Mouse (Mus musculus) forebrain, postnatal 0 days (tissue): Measurements from ENCODE around the gene Olfr366. TPM values are rescaled to one million over a fixed set of nuclear protein-coding genes. Genes with fewer than 3 reads are reported as not detected.
"Not testable (repeated sequence)": the region's sequence is repeated elsewhere in the genome, so short reads cannot be mapped to it uniquely, and the experiment has no call there.

Experiments used
- ATAC-seq: fragments of 200-750 bp; cut with Nextera tagmentation; 2 replicates; pipeline ENCODE4 v1.8.0; 2017; ENCODE audit warnings: mild to moderate bottlenecking, moderate library complexity
- DNase-seq: peaks from one replicate; pipeline ENCODE4 v3.0.0-alpha.2; 2015
- H3K27ac ChIP-seq: fragments of 300-500 bp; sonication (generic); 2 replicates; pipeline ENCODE4 v1.5.1; 2014; ENCODE audit warnings: low read depth, mild to moderate bottlenecking, antibody characterized with exemption, low read length, moderate library complexity, mixed read lengths
- H3K27me3 ChIP-seq: fragments of 300-500 bp; sonication (generic); 2 replicates; pipeline ENCODE4 v1.6.1; 2014; ENCODE audit warnings: mild to moderate bottlenecking, low read length, mixed read lengths; ENCODE audit not compliant: insufficient read depth
- H3K36me3 ChIP-seq: fragments of 300-500 bp; sonication (generic); 2 replicates; pipeline ENCODE4 v1.6.1; 2014; ENCODE audit warnings: mild to moderate bottlenecking, moderate library complexity; ENCODE audit not compliant: insufficient read depth
- H3K4me1 ChIP-seq: fragments of 300-500 bp; sonication (generic); 2 replicates; pipeline ENCODE4 v1.6.1; 2014; ENCODE audit warnings: antibody characterized with exemption; ENCODE audit not compliant: insufficient read depth
- H3K4me2 ChIP-seq: fragments of 300-500 bp; sonication (generic); 2 replicates; pipeline ENCODE4 v1.6.1; 2014; ENCODE audit warnings: low read depth, mild to moderate bottlenecking, moderate library complexity
- H3K4me3 ChIP-seq: fragments of 300-500 bp; sonication (generic); 2 replicates; pipeline ENCODE4 v1.5.1; 2014; ENCODE audit warnings: low read depth, low read length, mixed read lengths
- H3K9ac ChIP-seq: fragments of 300-500 bp; sonication (generic); 2 replicates; pipeline ENCODE4 v1.6.1; 2014; ENCODE audit warnings: mild to moderate bottlenecking
- H3K9me3 ChIP-seq: fragments of 300-500 bp; sonication (generic); 2 replicates; pipeline ENCODE4 v1.6.1; 2016; ENCODE audit warnings: low read length
- CTCF ChIP-seq: sonication (generic); IDR thresholded peaks from 2 replicates; pipeline ENCODE4 v1.5.1; 2016; ENCODE audit warnings: antibody characterized with exemption, control low read depth, low read depth
- WGBS: fragments of 180-500 bp; shearing (Covaris S2); extraction: QIAGEN DNeasy Blood & Tissue Kit; methylation state at CpG from one replicate; pipeline ENCODE4 v1.1.7; 2014; 5-methylcytosine and 5-hydroxymethylcytosine counted together
- polyA plus RNA-seq: library from polyadenylated mRNA; unstranded; fragments of >200 nt; fragmentation: Nextera tagmentation; extraction: Ambion mirVana; gene quantifications from 2 replicates; pipeline ENCODE4 v1.2.1, GENCODE M21; 2015
- total RNA-seq: library from RNA; depleted of rRNA; stranded (reverse); fragments of >200 nt; gene quantifications from 2 replicates; pipeline ENCODE4 v1.2.3, GENCODE M21; 2014; rRNA removed

Olfr366 gene
- not detected in 2 replicates for total RNA-seq
- polyA plus RNA-seq = not detected in 2 replicates

DNA sequence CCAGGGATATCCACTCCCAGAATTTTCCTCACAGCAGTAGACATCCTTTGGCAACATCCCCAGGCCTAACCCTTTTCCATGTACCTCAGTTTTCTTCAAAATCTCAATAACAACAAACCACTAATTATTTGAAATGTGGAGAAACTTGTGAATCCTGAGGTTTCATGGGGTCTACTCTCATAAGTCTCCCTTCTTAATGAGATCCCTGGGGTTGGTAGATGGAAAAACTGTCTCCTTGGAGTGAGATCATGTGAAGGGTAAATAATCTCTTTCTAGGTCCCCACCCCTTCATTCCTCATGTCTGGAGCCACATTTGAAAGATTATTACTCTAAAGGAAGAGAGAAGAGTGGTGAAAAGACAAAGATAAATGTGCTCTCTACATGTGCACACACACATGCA is at the start of gene Olfr366:
Gene Olfr366, plus strand, starts transcription at position 301 of the 400 bp plus-strand sequence.
- Histone ChIP-seq H3K27me3 (no peaks in the 10 kb centered on the region), H3K4me2 (no peak within 1 kb of the TSS), H3K27ac (no peak within 1 kb of the TSS), H3K4me1 (no peaks in the 10 kb centered on the region), H3K9me3 (no peaks in the 10 kb centered on the region), H3K4me3 (no peak within 1 kb of the TSS), H3K9ac (no peak within 1 kb of the TSS), H3K36me3 (no peaks in the 10 kb centered on the region)
- DNase-seq = no peak
- TF ChIP-seq CTCF = no peak
- ATAC-seq = no peak

DNA sequence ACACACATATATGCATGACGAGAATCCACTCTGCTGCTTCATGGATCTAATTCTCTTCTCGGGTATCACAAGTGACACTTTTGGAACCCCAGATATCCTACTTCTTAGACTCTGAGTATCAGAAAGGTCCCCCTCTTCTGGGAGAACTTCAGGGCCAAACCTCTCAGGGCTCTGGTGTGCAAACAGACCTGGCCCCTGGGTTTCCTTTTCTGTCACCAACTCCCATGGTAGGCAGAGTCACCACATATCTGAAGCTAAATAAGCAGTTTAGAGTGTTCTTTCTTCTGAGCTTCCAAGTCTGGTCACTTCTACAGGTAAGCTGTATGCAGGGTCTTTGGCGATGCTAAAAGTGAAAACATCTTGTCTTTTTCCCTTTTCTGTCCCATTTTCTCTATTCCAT is 23.5 kb upstream of the Olfr366 start, which contains the start of gene Olfr365:
Gene Olfr365, plus strand, starts transcription at position 301 of the 400 bp plus-strand sequence.
- DNase-seq (no peak), ATAC-seq (no peak)
- TF ChIP-seq CTCF = no peak
- H3K4me3 ChIP-seq = no peak within 1 kb of the TSS
- no peaks in the 10 kb centered on the region for H3K27me3 ChIP-seq
- H3K27ac ChIP-seq = no peak within 1 kb of the TSS
- 83% methylated on average over 3 of the region's 3 CpGs for WGBS
- no peak within 1 kb of the TSS for H3K4me2 ChIP-seq
- H3K9ac ChIP-seq = no peak within 1 kb of the TSS
- no peaks in the 10 kb centered on the region for H3K36me3 ChIP-seq
- no peaks in the 10 kb centered on the region for H3K4me1 ChIP-seq
- peaks cover 5% of the 10 kb centered on the region; the same call in 1 of the 2 replicates for H3K9me3 ChIP-seq

- not testable (repeated sequence) for H3K36me3 ChIP-seq, H3K27ac ChIP-seq, H3K9me3 ChIP-seq, H3K4me3 ChIP-seq, H3K4me2 ChIP-seq, H3K9ac ChIP-seq, ATAC-seq, H3K27me3 ChIP-seq, H3K4me1 ChIP-seq, DNase-seq
- WGBS = 80% methylated on average over 7 of the region's 7 CpGs
These were observed 50.4 kb downstream of the Olfr366 start for GRCm38 (mm10) chr2:37261781-37262180.

Other genes starting within 250 kb of the Olfr366 start
- gene Olfr357, start 217.7 kb upstream of the Olfr366 start, total RNA-seq = not detected in 2 replicates
- not detected in 2 replicates for gene Olfr357, start 217.7 kb upstream of the Olfr366 start, polyA plus RNA-seq
- gene Olfr358, start 202.2 kb upstream of the Olfr366 start, total RNA-seq = not detected in 2 replicates
- not detected in 2 replicates for gene Olfr358, start 202.2 kb upstream of the Olfr366 start, polyA plus RNA-seq
- gene Olfr360, start 145.8 kb upstream of the Olfr366 start, total RNA-seq = not detected in 2 replicates
- not detected in 2 replicates for gene Olfr360, start 145.8 kb upstream of the Olfr366 start, polyA plus RNA-seq
- not detected in 2 replicates for gene Olfr361, start 122.3 kb upstream of the Olfr366 start, total RNA-seq
- not detected in 2 replicates for gene Olfr361, start 122.3 kb upstream of the Olfr366 start, polyA plus RNA-seq
- not detected in 2 replicates for gene Olfr362, start 93.7 kb upstream of the Olfr366 start, total RNA-seq
- not detected in 2 replicates for gene Olfr362, start 93.7 kb upstream of the Olfr366 start, polyA plus RNA-seq
- not detected in 2 replicates for gene Olfr364-ps1, start 72.3 kb upstream of the Olfr366 start, total RNA-seq
- not detected in 2 replicates for gene Olfr364-ps1, start 72.3 kb upstream of the Olfr366 start, polyA plus RNA-seq
- gene Olfr365, start 23.4 kb upstream of the Olfr366 start, total RNA-seq = not detected in 2 replicates
- gene Olfr365, start 23.4 kb upstream of the Olfr366 start, polyA plus RNA-seq = not detected in 2 replicates
- not detected in 2 replicates for gene Olfr368, start 114.9 kb downstream of the Olfr366 start, total RNA-seq
- gene Olfr368, start 114.9 kb downstream of the Olfr366 start, polyA plus RNA-seq = not detected in 2 replicates
- 49.5 and 54.1 TPM in 2 replicates for gene Pdcl, start 147.8 kb downstream of the Olfr366 start, total RNA-seq
- 44.6 and 46.4 TPM in 2 replicates for gene Pdcl, start 147.8 kb downstream of the Olfr366 start, polyA plus RNA-seq
- gene Rc3h2, start 211.3 kb downstream of the Olfr366 start, total RNA-seq = 56.9 and 72.4 TPM in 2 replicates
- gene Rc3h2, start 211.3 kb downstream of the Olfr366 start, polyA plus RNA-seq = 6.7 and 10.6 TPM in 2 replicates
- gene Zbtb26, start 231.6 kb downstream of the Olfr366 start, total RNA-seq = 11.8 and 15.7 TPM in 2 replicates
- gene Zbtb26, start 231.6 kb downstream of the Olfr366 start, polyA plus RNA-seq = 1.3 and 2.1 TPM in 2 replicates
- gene Zbtb6, start 231.6 kb downstream of the Olfr366 start, total RNA-seq = 43.2 and 54.2 TPM in 2 replicates
- 9.7 and 10.6 TPM in 2 replicates for gene Zbtb6, start 231.6 kb downstream of the Olfr366 start, polyA plus RNA-seq
- 92.9 and 99.8 TPM in 2 replicates for gene Rabgap1, start 231.7 kb downstream of the Olfr366 start, total RNA-seq
- gene Rabgap1, start 231.7 kb downstream of the Olfr366 start, polyA plus RNA-seq = 35.6 and 46.6 TPM in 2 replicates